Mouse (Mus musculus) embryonic fibroblast, embryonic 13.5 days (primary cell): ENCODE measurements around the gene Izumo4. TPM values are rescaled to one million over a fixed set of nuclear protein-coding genes. Genes with fewer than 3 reads are reported as not detected.

Experiments used
- H3K27ac ChIP-seq: 2 replicates; pipeline ENCODE4 v1.5.1; 2012; ENCODE audit warnings: low read length, control low read depth, inconsistent platforms; ENCODE audit not compliant: insufficient read depth
- H3K4me1 ChIP-seq: 2 replicates; pipeline ENCODE4 v1.6.1; 2011; ENCODE audit warnings: low read length; ENCODE audit not compliant: control insufficient read depth, insufficient read depth
- H3K4me3 ChIP-seq: 2 replicates; pipeline ENCODE4 v1.5.1; 2011; ENCODE audit warnings: mild to moderate bottlenecking, control low read depth, low read length; ENCODE audit not compliant: insufficient read depth
- CTCF ChIP-seq: IDR thresholded peaks from 2 replicates; pipeline ENCODE4 v1.5.1; 2011; ENCODE audit warnings: mild to moderate bottlenecking, control low read depth, low read length, moderate library complexity, borderline replicate concordance; ENCODE audit not compliant: insufficient read depth
- POLR2A ChIP-seq: IDR thresholded peaks from 2 replicates; pipeline ENCODE4 v1.6.1; 2011; ENCODE audit warnings: low read depth, mild to moderate bottlenecking, control low read depth, low read length, moderate library complexity
- polyA plus RNA-seq: library from polyadenylated mRNA; stranded (reverse); fragments of >200 nt; gene quantifications from 2 replicates; pipeline ENCODE4 v1.2.4, GENCODE M21; 2011; ENCODE audit warnings: low read depth; ENCODE audit not compliant: missing spikeins, insufficient read length

The Izumo4 gene
- polyA plus RNA-seq, 1 experiment, result 24.6 TPM

DNA sequence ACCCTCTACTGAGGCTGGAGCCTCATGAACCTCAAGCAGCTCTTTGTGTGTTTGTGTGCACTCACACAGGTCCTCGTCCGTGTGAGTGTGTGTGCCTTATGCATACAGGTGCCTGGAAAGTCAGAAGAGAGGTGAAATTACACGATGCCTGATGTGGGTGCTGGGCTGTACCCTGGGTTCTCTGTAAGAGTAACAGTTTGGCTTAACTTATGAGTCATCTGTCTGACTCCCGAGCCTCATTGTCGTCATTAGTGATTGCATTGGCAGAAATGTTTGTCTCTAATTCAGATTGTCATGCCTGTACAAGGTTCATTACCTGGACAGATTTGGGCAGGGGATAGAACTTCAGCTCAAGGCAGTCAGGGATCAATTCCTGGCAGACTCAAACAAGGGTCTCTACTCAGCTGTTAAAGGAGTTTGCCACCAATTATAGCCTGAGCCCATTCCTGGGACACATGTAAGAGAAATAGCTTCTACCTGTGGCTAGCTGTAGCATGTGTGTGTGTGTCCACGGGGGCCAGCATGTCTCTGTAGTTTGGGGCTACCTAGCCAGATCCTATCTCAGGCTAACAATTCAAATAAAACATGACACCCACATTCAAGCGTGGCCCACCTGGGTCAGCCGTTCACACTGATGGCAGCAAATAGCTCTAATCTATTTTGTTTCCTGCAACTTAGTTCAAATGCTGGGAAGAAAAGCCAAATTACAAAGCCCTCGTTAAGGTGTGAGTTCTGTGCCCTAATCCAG, 24.7 kb upstream of the Izumo4 start:
- Histone ChIP-seq H3K4me1 (peaks cover 6% of the 10 kb centered on the region), H3K4me3 (peak overlapping the region; percentile 54), H3K27ac (peak overlapping the region; percentile 96)
- TF ChIP-seq CTCF (no peak), POLR2A (peak; percentile 39)

DNA sequence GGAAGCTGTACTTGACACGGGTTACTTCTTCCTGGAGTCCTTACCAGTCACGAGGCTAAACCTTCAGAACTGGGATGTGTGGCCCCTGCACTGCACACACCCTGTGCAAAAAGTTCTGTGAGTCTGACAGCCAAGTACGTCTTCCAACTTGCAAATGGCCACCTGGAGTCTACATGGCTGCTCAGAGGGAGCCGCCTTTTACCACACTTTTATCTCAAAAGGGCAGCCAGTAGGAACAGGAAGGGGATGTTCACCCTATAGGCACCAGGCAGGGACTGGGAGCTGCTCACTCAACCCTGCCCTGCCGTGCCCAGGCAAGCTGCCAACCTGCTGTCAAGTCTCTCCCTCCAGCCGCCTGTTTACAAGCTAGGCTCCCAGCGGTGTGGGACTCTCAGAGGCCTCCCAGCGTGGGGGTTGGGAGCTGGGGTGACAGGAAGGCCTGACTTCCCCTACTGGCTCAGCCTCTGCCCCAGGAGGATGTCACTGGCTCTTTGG, 24.0 kb upstream of the Izumo4 start, which contains the start of gene Mknk2:
Gene Mknk2 (minus strand): TSS at position 171 of the 495 bp plus-strand sequence.
- peaks cover 6% of the 10 kb centered on the region for H3K4me1 ChIP-seq
- peak; percentile 33; the same call in 1 of the 2 replicates for TF ChIP-seq POLR2A
- TF ChIP-seq CTCF, result no peak
- H3K27ac ChIP-seq, result peak within 1 kb of the TSS; percentile 96
- peak within 1 kb of the TSS; percentile 54 for H3K4me3 ChIP-seq

DNA sequence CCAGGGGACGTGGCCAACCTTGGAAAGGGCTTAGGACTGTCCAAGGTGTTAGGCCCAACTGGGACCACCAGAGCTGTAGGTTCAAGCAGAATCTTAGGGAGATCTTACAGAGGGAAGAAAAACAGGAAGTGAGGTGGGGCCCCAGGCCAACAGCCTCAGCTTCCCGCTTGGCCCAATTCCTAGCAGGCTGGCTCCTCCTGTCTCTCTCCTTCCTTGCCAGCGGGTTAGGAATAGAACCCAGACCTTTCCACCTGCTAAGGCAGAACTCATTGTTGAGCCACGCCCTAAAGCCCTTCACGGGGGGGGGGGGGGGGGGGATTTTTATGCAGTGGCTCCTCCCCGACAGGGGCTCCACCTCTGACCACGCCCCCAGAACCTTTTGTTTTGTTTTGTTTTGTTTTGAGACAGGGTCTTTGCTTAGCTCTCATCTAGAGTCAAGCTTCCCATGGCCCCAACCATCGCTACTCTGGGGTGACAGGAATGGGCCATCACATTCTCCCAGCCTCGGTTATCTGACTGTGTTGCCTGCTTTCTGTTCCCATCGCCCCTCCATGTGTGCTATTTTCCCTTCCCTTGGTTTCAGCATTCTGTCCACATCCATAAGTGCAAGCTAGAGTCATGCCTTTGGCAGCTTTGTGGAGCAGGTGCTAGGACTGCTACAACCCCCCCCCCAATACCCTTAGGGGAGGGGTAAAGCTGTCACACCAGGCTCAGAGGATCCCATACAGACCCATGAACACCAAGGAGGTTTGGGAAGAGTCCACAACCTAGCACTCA, 23.2 kb upstream of the Izumo4 start:
- peaks cover 6% of the 10 kb centered on the region for H3K4me1 ChIP-seq
- peak overlapping the region; percentile 96 for H3K27ac ChIP-seq
- no peak overlapping the region for H3K4me3 ChIP-seq
- no peak for TF ChIP-seq POLR2A

DNA sequence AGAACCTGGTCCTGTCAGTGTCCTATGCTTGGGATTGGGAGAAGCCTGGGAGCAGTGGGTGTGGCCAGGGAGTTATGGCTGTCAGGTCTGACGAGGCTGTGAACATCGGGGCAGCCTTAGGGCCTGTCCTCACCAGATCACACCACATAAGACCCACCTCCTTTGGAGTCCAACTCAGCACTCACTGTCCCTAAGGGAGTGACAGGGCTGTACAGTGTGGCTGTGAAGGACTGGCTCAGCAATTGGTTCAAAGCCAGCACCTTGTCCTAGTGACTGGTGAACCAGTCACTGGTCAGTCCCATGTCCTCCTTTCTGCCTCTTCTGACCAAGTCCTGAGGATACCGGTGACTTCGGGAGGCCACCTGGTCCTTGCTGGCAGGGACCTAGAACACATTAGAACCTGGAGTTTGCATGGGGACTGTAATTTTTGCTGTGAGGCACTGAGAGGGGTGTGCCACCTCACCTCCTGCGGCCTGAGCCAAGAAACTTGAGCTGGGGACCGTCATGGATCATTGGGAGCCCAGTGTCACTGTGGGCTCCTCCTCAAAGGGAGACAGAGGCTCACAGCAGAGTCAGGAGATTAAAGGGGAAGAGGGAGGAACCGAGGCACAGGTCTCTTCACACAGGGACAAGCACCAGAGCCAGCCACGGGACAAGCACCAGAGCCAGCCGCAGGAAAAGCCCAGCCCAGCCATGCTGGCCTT, 22.3 kb upstream of the Izumo4 start:
- H3K4me3 ChIP-seq, result no peak overlapping the region
- TF ChIP-seq POLR2A, result no peak
- TF ChIP-seq CTCF, result no peak
- H3K27ac ChIP-seq, result no peak overlapping the region
- peaks cover 6% of the 10 kb centered on the region for H3K4me1 ChIP-seq

DNA sequence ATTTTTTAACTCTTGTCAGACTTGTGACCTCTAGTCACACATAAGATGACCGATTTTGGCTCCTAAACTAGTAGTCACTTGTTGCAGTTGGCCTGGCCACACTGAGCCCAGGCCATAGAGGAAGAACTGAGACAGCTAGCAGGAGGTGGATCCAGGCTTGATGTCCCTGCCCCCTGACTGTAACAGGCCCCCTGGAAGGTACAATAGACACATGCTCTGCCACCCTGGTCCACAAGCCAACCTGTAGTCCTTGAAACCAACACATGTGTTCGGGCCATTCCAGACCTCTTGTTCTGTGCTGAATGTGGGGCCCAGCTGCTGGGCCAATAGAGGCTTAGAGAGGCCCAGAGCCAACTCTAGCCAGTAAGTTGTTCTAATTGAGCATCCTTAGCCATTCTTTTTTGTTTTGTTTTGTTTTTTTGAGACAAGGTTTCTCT, 21.7 kb upstream of the Izumo4 start:
- no peak overlapping the region for H3K27ac ChIP-seq
- TF ChIP-seq CTCF, result no peak
- H3K4me1 ChIP-seq, result peaks cover 6% of the 10 kb centered on the region
- H3K4me3 ChIP-seq, result no peak overlapping the region

DNA sequence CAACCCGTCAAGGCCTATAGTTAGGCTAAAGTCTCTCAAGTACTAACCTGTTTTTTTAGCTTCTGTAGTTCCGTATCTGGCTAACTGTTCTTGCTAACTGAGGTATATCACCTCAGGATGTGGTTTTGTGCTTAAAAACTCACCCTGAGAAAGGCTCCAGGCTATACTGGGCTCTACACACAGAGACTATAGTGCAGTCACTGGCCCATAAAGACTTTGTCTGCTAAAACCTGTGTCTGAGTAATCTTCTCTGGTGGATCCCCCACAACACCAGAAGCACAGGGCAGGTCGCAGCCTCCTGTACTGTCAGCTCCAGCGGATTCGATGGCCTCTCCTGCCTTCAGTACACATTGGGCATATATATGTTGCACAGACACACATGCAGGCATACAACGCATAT, 20.0 kb upstream of the Izumo4 start:
- Histone ChIP-seq H3K4me1 (peaks cover 6% of the 10 kb centered on the region), H3K27ac (no peak overlapping the region), H3K4me3 (no peak overlapping the region)
- no peak for TF ChIP-seq POLR2A
- no peak for TF ChIP-seq CTCF

DNA sequence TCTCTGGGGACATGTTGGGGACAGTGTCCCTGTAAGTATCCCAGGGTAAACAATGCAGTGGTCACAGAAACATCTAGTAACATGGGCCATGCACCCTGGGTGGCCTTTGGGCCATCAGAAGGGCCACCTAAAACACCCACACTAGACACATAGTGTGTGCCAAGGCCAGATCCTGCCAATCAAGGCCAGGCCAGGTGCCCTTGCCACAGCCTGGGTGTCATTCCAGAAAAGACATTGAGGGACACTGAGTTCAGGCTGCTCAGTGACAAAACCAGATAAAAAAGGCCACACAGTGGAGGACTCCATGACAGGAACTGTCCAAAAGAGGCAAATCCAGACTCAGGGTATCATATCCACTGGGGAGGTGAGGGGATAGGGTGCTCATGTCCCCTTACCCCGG, 18.3 kb upstream of the Izumo4 start:
- Histone ChIP-seq H3K27ac (no peak overlapping the region), H3K4me1 (no peaks in the 10 kb centered on the region), H3K4me3 (no peak overlapping the region)
- TF ChIP-seq CTCF (no peak), POLR2A (no peak)

DNA sequence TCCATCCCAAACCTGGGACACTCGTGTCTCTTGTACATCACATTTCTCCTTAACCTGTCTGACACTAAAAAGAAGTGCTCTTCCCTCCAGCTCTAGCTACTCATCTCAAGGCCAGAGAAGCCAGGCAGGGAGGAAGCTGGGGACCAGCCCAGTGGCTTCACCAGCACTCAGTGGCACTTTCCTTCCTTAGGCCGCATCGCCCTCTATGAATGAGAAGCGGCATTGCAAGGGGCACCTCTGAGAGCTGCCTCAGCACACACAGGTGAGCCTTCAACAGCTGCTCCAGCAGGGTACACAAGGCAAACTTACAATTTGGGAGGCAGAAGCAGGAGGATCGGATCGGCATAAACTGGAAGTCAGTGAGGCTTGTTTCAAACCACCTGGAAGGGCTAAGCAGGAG, 17.8 kb upstream of the Izumo4 start:
- Histone ChIP-seq H3K27ac (no peak overlapping the region), H3K4me1 (no peaks in the 10 kb centered on the region), H3K4me3 (no peak overlapping the region)
- TF ChIP-seq POLR2A (no peak), CTCF (peak; percentile 58; the same call in 1 of the 2 replicates)

DNA sequence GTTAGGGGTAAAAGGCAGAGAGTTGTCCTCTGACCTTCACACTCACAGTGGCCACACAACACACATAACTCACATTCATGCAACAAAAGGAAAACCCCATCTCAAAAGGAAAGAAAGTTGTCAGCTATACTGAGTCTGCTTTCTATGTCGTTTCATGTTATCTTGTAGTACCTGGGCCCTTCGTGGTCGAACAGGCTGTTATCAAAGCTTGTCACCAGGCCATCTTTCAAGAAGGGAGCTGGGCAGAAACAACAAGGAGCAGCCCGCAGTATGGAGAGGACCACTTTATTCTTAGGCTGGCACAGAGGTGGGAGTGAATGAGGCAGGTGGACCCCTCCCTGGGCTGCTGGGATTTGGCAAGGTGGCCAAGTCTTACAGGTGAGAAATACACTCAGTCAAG, 17.0 kb upstream of the Izumo4 start:
- Histone ChIP-seq H3K4me1 (no peaks in the 10 kb centered on the region), H3K4me3 (no peak overlapping the region), H3K27ac (no peak overlapping the region)
- TF ChIP-seq CTCF (no peak), POLR2A (no peak)

DNA sequence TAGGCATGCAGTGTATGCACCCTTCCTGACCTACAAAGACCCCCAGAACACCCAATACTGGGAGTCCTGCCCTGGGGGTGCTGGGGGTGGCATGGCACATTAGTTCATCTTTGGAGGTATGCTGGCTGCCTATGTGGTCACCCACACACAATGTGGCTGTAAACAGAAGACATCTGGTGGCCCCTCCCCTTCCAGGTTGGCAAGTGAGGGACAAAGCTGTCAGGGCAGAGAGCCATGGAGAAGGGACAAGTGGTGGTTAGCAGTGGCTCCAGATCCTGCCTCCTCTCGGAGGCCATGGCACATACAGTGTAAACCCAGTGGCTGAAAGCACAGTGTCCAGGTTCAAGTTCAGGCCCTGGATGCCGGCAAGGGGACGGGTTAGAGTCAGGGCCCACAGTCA, 15.4 kb upstream of the Izumo4 start:
- Histone ChIP-seq H3K4me3 (no peak overlapping the region), H3K4me1 (no peaks in the 10 kb centered on the region), H3K27ac (no peak overlapping the region)
- TF ChIP-seq POLR2A (no peak), CTCF (no peak)

DNA sequence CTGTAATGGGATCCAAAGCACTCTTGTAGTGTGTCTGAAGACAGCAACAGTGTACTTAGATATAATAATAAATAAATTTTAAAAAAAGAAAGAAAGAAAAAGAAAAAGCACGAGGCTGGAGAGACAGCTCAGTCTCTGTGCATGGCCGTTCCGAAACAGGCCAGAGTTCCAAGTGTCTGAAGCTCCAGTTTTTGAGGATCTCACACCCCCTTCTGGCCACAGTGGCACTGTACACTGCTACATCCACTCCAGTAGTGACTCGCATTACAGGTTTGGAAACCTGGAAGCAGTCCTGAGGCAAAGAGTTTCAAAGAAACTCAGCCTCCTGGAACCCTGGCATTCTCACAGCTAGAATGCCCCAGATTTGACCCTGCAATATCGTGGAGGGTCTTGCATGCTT, 14.1 kb upstream of the Izumo4 start:
- Histone ChIP-seq H3K27ac (no peak overlapping the region), H3K4me1 (no peaks in the 10 kb centered on the region), H3K4me3 (no peak overlapping the region)
- TF ChIP-seq CTCF (peak; percentile 26; the same call in 1 of the 2 replicates), POLR2A (no peak)
